Mouse (Mus musculus) heart, postnatal 0 days (tissue): ENCODE results near the gene Fpgs.

Experiments
- CTCF ChIP-seq: IDR thresholded peaks from 2 replicates; pipeline ENCODE4 v1.5.1; 2016; ENCODE audit warnings: antibody characterized with exemption, control low read depth, low read depth
- EP300 ChIP-seq: IDR thresholded peaks from 2 replicates; pipeline ENCODE4 v1.6.1; 2016; ENCODE audit warnings: antibody characterized with exemption, low read depth

DNA sequence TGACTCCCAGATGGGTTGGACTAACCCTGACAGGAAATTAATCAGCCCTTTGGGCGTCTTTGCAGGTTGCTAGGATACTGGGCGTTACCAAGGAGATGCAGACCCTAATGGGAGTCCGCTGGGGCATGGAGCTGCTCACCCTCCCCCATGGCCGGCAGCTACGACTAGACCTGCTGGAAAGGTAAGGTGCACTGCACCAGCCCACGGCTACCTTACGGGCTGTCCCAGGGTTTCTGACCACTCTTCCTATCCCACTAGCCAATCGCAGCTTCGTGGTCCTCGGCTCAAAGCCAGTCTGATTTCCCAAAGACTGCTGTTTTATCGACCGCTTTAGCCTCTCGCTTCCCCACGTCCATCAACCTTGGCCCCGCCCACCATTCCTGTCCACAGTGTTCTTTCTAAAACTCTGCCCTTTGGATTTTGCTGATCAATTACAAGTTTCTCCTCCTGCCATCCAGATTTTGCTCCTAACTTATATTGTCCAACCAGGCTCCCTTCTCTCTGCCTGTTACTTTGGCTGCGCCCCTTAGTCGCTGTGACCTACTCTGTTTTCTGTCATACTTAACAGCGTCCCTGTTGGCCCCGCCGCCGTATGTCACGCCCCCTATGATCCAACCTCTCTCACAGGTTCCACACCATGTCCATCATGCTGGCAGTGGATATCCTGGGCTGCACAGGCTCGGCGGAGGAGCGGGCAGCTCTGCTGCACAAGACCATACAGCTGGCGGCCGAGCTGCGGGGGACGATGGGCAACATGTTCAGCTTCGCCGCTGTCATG, 47.1 kb upstream of the Fpgs start:
- TF ChIP-seq CTCF (no peak), EP300 (no peak)
